Comparison of ENCODE assay signal across 18 mouse cellular contexts in genomic region chr19:59905296-59906081, GRCm38 (mm10). TPM values are rescaled to one million over a fixed set of nuclear protein-coding genes. Genes with fewer than 3 reads are reported as not detected.
DNase-seq lines count a peak whose midpoint lies in the region; ATAC-seq and TF ChIP-seq lines count a peak whose summit lies in the region.
"Had no signal": no experiment of that assay in that cellular context is flagged by ENCODE, and none has a peak within 500 bp of the region (broad histone marks: within the 10 kb centered on the region; RNA-seq: fewer than 3 reads in every experiment).

No protein-coding gene starts in this region.

- H3K4me3 ChIP-seq in stomach, embryonic 15.5 days (replicated peaks): no peak overlapping the region
- no peak overlapping the region for H3K4me3 ChIP-seq in stomach, postnatal 0 days (ENCODE audit: low read depth, low read length)
- H3K4me3 ChIP-seq in erythroblast, embryonic 14.5 days (replicated peaks): peak overlapping the region; percentile 35
- H3K4me3 ChIP-seq in liver, embryonic 13.5 days (replicated peaks): peak overlapping the region; percentile 27; the same call in 1 of the 2 replicates
- no peak overlapping the region for H3K4me3 ChIP-seq in midbrain, embryonic 15.5 days
- H3K4me3 ChIP-seq in hindbrain, embryonic 14.5 days (replicated peaks; ENCODE audit: low read length): no peak overlapping the region
- H3K4me3 ChIP-seq: embryonic facial prominence, embryonic 12.5 days; hindbrain, embryonic 13.5 days; megakaryocyte, embryonic 14.5 days had no signal

- H3K4me1 ChIP-seq in stomach, embryonic 15.5 days: no peaks in the 10 kb centered on the region
- H3K4me1 ChIP-seq in stomach, postnatal 0 days (replicated peaks; ENCODE audit: control insufficient read depth, insufficient read depth): no peaks in the 10 kb centered on the region
- peaks cover 49% of the 10 kb centered on the region for H3K4me1 ChIP-seq in erythroblast, embryonic 14.5 days (ENCODE audit: control insufficient read depth)
- H3K4me1 ChIP-seq in liver, embryonic 13.5 days (replicated peaks): peaks cover 67% of the 10 kb centered on the region
- H3K4me1 ChIP-seq in midbrain, embryonic 15.5 days: no peaks in the 10 kb centered on the region
- H3K4me1 ChIP-seq in hindbrain, embryonic 14.5 days (replicated peaks; ENCODE audit: control insufficient read depth, insufficient read depth, low read length): no peaks in the 10 kb centered on the region
- H3K4me1 ChIP-seq: embryonic facial prominence, embryonic 12.5 days; hindbrain, embryonic 13.5 days; megakaryocyte, embryonic 14.5 days had no signal

- 77% methylated on average over 1 of the region's 1 CpGs for WGBS in stomach, embryonic 15.5 days
- WGBS in stomach, postnatal 0 days: 48% methylated on average over 1 of the region's 1 CpGs
- WGBS in liver, embryonic 13.5 days (ENCODE audit: insufficient replicate concordance): 11% methylated on average over 1 of the region's 1 CpGs
- 62% methylated on average over 1 of the region's 1 CpGs for WGBS in midbrain, embryonic 15.5 days
- WGBS in hindbrain, embryonic 14.5 days: 63% methylated on average over 1 of the region's 1 CpGs

- no peaks in the 10 kb centered on the region for H3K27me3 ChIP-seq in stomach, embryonic 15.5 days (replicated peaks)
- no peaks in the 10 kb centered on the region for H3K27me3 ChIP-seq in stomach, postnatal 0 days (ENCODE audit: control insufficient read depth, insufficient read depth, low read length)
- no peaks in the 10 kb centered on the region for H3K27me3 ChIP-seq in erythroblast, embryonic 14.5 days (ENCODE audit: control insufficient read depth)
- no peaks in the 10 kb centered on the region for H3K27me3 ChIP-seq in liver, embryonic 13.5 days
- no peaks in the 10 kb centered on the region for H3K27me3 ChIP-seq in midbrain, embryonic 15.5 days (replicated peaks)
- no peaks in the 10 kb centered on the region for H3K27me3 ChIP-seq in hindbrain, embryonic 14.5 days (ENCODE audit: control insufficient read depth, insufficient read depth, low read length)
- H3K27me3 ChIP-seq: embryonic facial prominence, embryonic 12.5 days; hindbrain, embryonic 13.5 days; megakaryocyte, embryonic 14.5 days had no signal

- no peaks in the 10 kb centered on the region for H3K36me3 ChIP-seq in stomach, embryonic 15.5 days
- peaks cover 7% of the 10 kb centered on the region; the same call in 1 of the 2 replicates for H3K36me3 ChIP-seq in stomach, postnatal 0 days (ENCODE audit: control insufficient read depth, insufficient read depth, low read length)
- peaks cover 3% of the 10 kb centered on the region for H3K36me3 ChIP-seq in erythroblast, embryonic 14.5 days (ENCODE audit: control insufficient read depth)
- no peaks in the 10 kb centered on the region for H3K36me3 ChIP-seq in liver, embryonic 13.5 days
- 0 out of 2 replicates have a peak, but pooled peaks cover 3% of the 10 kb centered on the region for H3K36me3 ChIP-seq in midbrain, embryonic 15.5 days (replicated peaks)
- H3K36me3 ChIP-seq in hindbrain, embryonic 14.5 days (replicated peaks; ENCODE audit: control insufficient read depth, insufficient read depth): peaks cover 27% of the 10 kb centered on the region

- no peaks in the 10 kb centered on the region for H3K9me3 ChIP-seq in stomach, embryonic 15.5 days
- no peaks in the 10 kb centered on the region for H3K9me3 ChIP-seq in stomach, postnatal 0 days (ENCODE audit: control insufficient read depth, low read length)
- H3K9me3 ChIP-seq in erythroblast, embryonic 14.5 days (ENCODE audit: control insufficient read depth, low read length): no peaks in the 10 kb centered on the region
- H3K9me3 ChIP-seq in liver, embryonic 13.5 days (replicated peaks): no peaks in the 10 kb centered on the region
- no peaks in the 10 kb centered on the region for H3K9me3 ChIP-seq in midbrain, embryonic 15.5 days
- no peaks in the 10 kb centered on the region for H3K9me3 ChIP-seq in hindbrain, embryonic 14.5 days (ENCODE audit: control insufficient read depth, low read length)
- H3K9me3 ChIP-seq: embryonic facial prominence, embryonic 12.5 days; hindbrain, embryonic 13.5 days; megakaryocyte, embryonic 14.5 days had no signal

- H3K4me2 ChIP-seq in stomach, embryonic 15.5 days: no peak overlapping the region
- no peak overlapping the region for H3K4me2 ChIP-seq in stomach, postnatal 0 days (replicated peaks; ENCODE audit: low read depth)
- peak overlapping the region; percentile 61 for H3K4me2 ChIP-seq in liver, embryonic 13.5 days
- H3K4me2 ChIP-seq in midbrain, embryonic 15.5 days: no peak overlapping the region
- H3K4me2 ChIP-seq in hindbrain, embryonic 14.5 days (replicated peaks): no peak overlapping the region
- H3K4me2 ChIP-seq: embryonic facial prominence, embryonic 12.5 days; hindbrain, embryonic 13.5 days had no signal

- no peak for TF ChIP-seq EP300 in stomach, postnatal 0 days (optimal IDR thresholded peaks at IDR 0.05)

- no peak overlapping the region for H3K27ac ChIP-seq in stomach, embryonic 15.5 days
- no peak overlapping the region for H3K27ac ChIP-seq in stomach, postnatal 0 days (replicated peaks)
- peak overlapping the region; percentile 96 for H3K27ac ChIP-seq in liver, embryonic 13.5 days
- H3K27ac ChIP-seq in midbrain, embryonic 15.5 days: no peak overlapping the region
- H3K27ac ChIP-seq in hindbrain, embryonic 14.5 days: no peak overlapping the region
- H3K27ac ChIP-seq: embryonic facial prominence, embryonic 12.5 days; hindbrain, embryonic 13.5 days had no signal

- no peak overlapping the region for H3K9ac ChIP-seq in stomach, embryonic 15.5 days
- no peak overlapping the region for H3K9ac ChIP-seq in stomach, postnatal 0 days (ENCODE audit: low read length)
- peak overlapping the region; percentile 57 for H3K9ac ChIP-seq in liver, embryonic 13.5 days
- H3K9ac ChIP-seq in midbrain, embryonic 15.5 days: no peak overlapping the region
- H3K9ac ChIP-seq in hindbrain, embryonic 14.5 days: no peak overlapping the region
- H3K9ac ChIP-seq: embryonic facial prominence, embryonic 12.5 days; hindbrain, embryonic 13.5 days had no signal

- TF ChIP-seq CTCF in stomach, postnatal 0 days (IDR thresholded peaks at IDR 0.05; ENCODE audit: low read depth): no peak

- no peak for DNase-seq in stomach, postnatal 0 days (ENCODE audit: low spot score)
- peak; percentile 53 for DNase-seq in liver, embryonic 13.5 days
- no peak for DNase-seq in spleen, adult 18-20 months
- no peak for DNase-seq in hindbrain, embryonic 14.5 days (ENCODE audit: low spot score)
- DNase-seq: cerebellum, postnatal 25 days; gastrocnemius, postnatal 25 days; kidney, adult 18-20 months; kidney, postnatal 4 days; lung, adult 18-20 months; thymus, adult 2 months had no signal

- ATAC-seq in stomach, embryonic 15.5 days (ENCODE audit: insufficient read depth, low FRiP score, low read depth): peak; percentile 90
- no peak for ATAC-seq in stomach, postnatal 0 days (ENCODE audit: low FRiP score, low TSS enrichment)
- peak; percentile 95 for ATAC-seq in liver, embryonic 13.5 days (ENCODE audit: low read depth)
- no peak for ATAC-seq in midbrain, embryonic 15.5 days (replicated peaks)
- no peak for ATAC-seq in hindbrain, embryonic 14.5 days (ENCODE audit: low FRiP score)
- ATAC-seq: CD4-positive, CD25-positive, alpha-beta regulatory T cell, adult 4 months; forebrain, embryonic 16.5 days had no signal

RNA-seq across cellular contexts. Expression of gene Rab11fip2, which starts 38.0 kb away (rescaled TPM):
- 4.3 TPM in 2 replicates for polyA plus RNA-seq in stomach, embryonic 15.5 days (2015; fragmentation: Nextera tagmentation; extraction: Ambion mirVana)
- polyA plus RNA-seq in stomach, postnatal 0 days (2015; fragmentation: Nextera tagmentation; extraction: Ambion mirVana): 2.2 and 2.9 TPM in 2 replicates
- 0.03 and 0.04 TPM in 2 replicates for polyA plus RNA-seq in erythroblast, embryonic 14.5 days (2012)
- 1.3 and 1.4 TPM in 2 replicates for polyA plus RNA-seq in liver, embryonic 13.5 days (2015; fragmentation: Nextera tagmentation; extraction: Ambion mirVana)
- 10.9 and 12.5 TPM in 2 replicates for polyA plus RNA-seq in midbrain, embryonic 15.5 days (2015; fragmentation: Nextera tagmentation; extraction: Ambion mirVana)
- 10.3 and 13.1 TPM in 2 replicates for polyA plus RNA-seq in hindbrain, embryonic 14.5 days (2014; fragmentation: Nextera tagmentation; extraction: Ambion mirVana)

Comparison
In these comparisons a context has a peak if more than half of its experiments do, and no peak if none do; other contexts are left out.
1. ATAC-seq: peak in stomach, embryonic 15.5 days (single experiment) and liver, embryonic 13.5 days (single experiment); none in stomach, postnatal 0 days (single experiment), midbrain, embryonic 15.5 days (single experiment) and hindbrain, embryonic 14.5 days (single experiment).
2. H3K4me3 ChIP-seq: peak in erythroblast, embryonic 14.5 days (single experiment) and liver, embryonic 13.5 days (single experiment); none in stomach, embryonic 15.5 days (single experiment), stomach, postnatal 0 days (single experiment), midbrain, embryonic 15.5 days (single experiment) and hindbrain, embryonic 14.5 days (single experiment).